Mouse (Mus musculus): ENCODE data around the gene Fxyd7.

Fxyd7 gene

DNA sequence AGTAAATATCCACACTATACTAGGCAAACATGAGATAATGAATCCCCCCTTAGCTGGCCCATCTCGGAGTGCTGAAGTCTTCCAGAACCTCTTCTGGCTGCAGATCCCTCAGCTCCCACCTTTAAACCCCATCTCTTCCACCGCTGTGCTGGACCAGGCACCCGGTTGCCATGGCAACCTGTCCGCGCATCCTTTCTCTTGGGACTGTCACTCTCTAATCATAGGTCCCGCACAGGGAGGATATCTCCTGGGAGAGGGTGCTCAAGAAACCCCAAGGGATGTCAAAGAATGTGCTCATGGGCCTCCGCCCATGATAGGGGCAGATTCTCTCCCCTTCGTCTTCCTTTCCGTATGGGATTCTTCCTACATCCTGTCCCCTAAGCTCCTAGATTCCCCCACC is 346 bp downstream of the Fxyd7 start:
- no peak for DNase-seq (ENCODE audit: low spot score in 2 of 2)

DNA sequence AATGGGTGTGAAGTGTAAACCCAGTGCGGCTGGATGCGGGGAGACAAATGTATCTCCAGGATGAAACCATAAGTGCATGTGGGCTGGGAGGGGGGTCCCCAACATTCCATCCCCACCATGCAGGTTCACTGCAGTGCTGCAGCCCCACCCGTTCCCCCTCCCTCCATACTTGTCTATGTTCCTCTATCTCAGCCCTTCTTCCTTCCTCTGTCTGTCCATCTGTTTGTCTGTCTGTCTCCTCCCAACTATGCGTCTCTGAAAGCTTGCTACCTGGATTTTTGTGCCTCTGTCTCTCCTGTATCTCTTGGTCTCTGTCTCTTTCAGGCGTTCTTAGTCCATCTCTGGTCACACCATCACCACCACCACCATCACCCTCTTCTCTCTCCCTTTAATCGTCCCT is 780 bp downstream of the Fxyd7 start:
- DNase-seq (ENCODE audit: low spot score in 2 of 2): no peak

- DNase-seq (ENCODE audit: low spot score in 2 of 2): no peak
These were observed 1.4 kb downstream of the Fxyd7 start for GRCm38 (mm10) chr7:31049846-31050281.

DNA sequence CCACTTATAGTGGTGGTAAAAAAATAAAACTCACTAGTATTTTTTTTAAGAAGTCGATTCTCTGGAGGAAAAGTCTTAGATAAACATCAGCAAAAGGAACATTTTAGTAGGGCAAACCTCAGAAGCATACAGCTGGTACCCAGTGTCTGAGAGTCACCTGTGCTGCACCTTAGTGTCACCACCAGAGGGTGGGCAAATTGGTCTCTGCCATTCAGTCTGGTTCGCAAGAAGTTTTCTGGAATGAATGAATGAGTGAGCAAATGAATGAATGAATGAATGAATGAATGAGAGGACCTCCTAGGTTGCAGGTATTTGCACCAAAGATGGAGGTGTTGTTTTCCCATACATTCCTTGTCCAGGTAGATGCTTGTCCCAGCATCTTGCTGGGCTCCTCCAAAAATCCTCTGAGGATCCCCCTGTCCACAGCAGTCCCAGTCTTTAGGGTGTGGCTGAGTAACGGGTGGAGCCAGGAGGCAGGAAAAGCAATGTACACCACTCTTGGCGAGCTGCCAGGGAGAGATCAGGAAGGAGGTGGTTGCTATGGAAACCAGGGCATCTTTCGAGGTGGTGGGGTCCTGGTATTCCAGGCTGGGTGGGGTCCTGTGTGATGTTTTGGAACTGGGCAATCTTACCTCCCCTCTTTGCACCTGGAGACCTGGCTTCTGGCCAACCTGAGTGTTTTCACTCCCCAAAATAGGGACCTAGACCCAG is 2.0 kb downstream of the Fxyd7 start:
- DNase-seq (ENCODE audit: low spot score in 2 of 2): no peak

- DNase-seq (ENCODE audit: low spot score in 2 of 2): no peak
These were observed 8.8 kb downstream of the Fxyd7 start, which contains the start of gene Fxyd5 for GRCm38 (mm10) chr7:31042431-31042910. Fxyd5 (minus strand) TSS chr7:31042481.

DNA sequence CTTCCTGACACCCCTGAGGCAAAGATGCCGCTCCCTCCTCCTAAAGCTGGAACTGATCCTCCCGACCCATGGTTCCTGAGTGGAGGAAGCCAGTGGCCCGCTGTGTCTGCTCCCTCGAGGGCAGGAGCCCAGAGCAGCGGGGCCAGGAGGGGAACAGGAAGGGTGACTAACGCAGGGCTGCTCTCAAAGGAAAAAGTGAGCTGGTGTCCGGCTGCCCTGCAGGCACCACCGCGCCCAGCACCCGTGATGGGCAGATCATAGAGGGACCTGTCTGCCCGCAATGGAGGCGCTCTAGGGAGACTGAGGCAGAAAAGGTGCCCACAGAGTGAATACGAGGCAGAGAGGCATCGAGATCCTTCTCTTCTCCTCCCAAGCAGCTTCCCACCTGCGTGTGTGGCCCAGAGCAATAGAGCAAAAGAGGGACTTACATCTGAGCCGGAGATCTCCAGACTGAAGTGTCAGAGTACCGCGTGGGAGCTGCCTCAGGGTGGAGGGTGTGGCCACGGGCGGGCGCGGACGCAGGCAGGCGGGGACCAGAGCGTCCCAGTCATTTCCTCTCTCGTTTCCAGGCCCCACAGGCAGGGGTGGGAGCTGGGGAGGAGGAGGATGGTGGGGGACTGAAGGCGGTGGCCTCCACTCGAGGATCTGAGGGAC is 9.5 kb downstream of the Fxyd7 start:
- peak; percentile 57 to 58 for DNase-seq (ENCODE audit: low spot score in 2 of 2)

GRCm38 (mm10) chr7:31041023-31041407 is 10.3 kb downstream of the Fxyd7 start:
- no peak for DNase-seq (ENCODE audit: low spot score in 2 of 2)

DNA sequence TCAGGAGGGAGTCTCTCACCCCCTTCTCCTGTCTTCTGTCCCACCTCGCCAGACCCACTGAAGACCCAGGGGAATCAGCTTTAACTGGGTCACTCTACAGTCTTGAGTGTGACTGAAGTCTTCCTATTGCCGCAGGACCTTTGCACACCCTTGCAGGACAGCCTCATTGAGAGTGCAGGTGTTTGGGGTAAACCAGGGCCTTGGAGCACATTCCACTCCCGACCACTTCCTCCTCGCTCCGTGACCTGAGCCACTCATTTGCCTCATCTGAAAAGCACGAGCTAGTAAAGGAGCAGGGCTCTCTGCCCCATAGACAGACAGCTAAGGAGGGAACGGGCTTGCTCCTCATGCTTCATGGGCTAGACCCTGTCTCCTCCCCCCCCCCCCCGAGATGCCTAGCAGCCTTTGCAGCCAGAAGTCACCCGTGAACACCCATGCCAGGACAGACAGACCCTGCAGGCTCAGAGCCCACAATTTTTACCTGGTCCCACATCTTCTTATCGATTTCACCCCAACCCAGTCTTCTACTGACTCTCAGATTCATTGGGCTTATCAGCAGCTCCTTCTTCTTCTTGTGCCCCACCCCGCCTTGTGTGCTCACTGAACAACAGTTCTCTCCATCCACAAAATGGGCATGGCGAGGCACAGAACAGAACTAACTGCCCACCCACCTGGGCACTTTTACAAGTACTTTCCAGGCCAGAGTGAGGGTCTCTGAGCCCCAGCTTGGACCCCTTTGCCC is 10.8 kb downstream of the Fxyd7 start:
- no peak for DNase-seq (ENCODE audit: low spot score in 2 of 2)

- no peak for DNase-seq (ENCODE audit: low spot score in 2 of 2)
These were observed 12.3 kb downstream of the Fxyd7 start for GRCm38 (mm10) chr7:31039011-31039410.

- DNase-seq (ENCODE audit: low spot score in 2 of 2): no peak
These were observed 13.6 kb downstream of the Fxyd7 start for GRCm38 (mm10) chr7:31037675-31038074.

- no peak for DNase-seq (ENCODE audit: low spot score in 2 of 2)
These were observed 14.3 kb downstream of the Fxyd7 start for GRCm38 (mm10) chr7:31036917-31037316.

GRCm38 (mm10) chr7:31035291-31035690 is 16.0 kb downstream of the Fxyd7 start:
- no peak for DNase-seq (ENCODE audit: low spot score in 2 of 2)

- DNase-seq (ENCODE audit: low spot score in 2 of 2): no peak
These were observed 16.5 kb downstream of the Fxyd7 start for GRCm38 (mm10) chr7:31034789-31035188.

GRCm38 (mm10) chr7:31033409-31034165 is 17.7 kb downstream of the Fxyd7 start:
- DNase-seq (ENCODE audit: low spot score in 2 of 2): no peak

DNA sequence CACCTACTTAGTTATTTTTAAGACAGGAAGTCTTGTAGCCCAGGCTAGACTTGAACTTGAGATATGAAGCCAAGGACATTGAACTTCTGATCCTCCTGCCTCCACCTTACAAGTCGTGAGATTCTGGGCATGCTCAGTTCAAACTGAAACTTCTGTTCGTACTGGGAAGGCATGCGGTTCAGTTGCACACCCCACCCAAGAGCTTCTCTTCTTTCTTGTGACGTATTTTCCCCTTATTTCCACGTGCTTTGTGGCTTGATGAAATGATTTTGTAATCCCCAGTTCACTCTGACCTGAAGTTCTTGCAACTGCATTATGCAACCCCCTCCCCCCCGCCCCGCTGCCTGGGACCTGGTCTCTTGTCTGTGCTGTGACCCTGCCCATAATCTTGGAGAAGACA is 19.5 kb downstream of the Fxyd7 start:
- DNase-seq (ENCODE audit: low spot score in 2 of 2): no peak

GRCm38 (mm10) chr7:31030717-31031116 is 20.6 kb downstream of the Fxyd7 start:
- DNase-seq (ENCODE audit: low spot score in 2 of 2): no peak

GRCm38 (mm10) chr7:31028609-31029008 is 22.7 kb downstream of the Fxyd7 start:
- no peak for DNase-seq (ENCODE audit: low spot score in 2 of 2)

DNA sequence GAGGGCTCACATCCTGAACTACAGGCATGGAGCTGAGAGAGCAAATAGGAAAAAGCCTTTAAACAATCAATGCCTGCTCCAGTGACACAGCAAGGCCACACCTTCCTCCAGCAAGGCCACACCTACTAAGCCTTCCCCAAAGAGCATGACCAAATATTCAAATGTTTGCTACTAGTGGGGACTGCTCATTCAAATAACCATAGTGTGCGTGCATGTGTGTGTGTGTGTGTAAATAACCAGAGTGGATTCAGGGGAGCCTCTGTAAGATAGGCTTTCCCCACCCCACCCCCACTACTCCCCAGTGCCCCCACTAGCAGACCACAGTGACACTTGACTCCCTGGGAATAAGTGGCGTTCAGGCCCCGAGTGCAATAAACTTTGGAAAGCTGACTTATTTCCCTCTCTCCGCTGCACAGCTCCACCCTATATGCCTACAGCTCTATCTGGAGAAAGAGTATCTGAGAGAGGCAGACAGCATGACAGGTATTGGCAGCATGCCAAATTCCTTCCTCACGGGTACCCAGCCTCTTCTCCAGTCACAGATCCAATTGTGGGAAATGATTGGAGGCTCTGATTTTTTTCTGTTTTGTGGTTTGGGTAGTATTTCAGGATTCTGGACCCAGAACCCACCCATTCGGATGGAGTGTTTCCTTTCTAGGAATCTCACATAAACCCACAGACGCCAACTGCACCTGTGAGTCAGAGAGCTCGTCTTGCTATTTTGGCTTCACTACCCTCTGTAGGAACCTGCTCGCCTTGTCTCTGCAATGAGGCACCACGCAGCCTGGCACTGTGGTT is 34.0 kb downstream of the Fxyd7 start:
- DNase-seq (ENCODE audit: low spot score in 2 of 2): peak; percentile 25 to 32

DNA sequence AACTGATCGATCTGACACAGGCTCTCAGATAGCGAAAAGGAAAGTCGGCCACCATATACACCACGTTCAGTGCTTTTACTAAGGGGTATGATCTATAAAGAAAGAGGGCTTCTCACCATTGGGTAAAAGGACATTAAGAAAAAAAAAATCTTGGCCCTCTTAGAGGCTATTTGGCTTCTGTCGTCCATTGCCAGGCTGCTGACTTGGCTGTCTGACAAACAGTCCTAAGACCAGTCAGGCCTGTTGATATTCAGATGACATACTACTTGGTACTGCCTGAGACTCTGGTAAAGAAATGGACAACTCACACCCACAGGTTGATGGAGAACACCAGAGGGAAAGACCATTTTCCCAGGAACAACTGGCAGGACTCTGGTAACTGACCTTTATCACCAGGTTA is 38.3 kb downstream of the Fxyd7 start:
- no peak for DNase-seq (ENCODE audit: low spot score in 2 of 2)

DNA sequence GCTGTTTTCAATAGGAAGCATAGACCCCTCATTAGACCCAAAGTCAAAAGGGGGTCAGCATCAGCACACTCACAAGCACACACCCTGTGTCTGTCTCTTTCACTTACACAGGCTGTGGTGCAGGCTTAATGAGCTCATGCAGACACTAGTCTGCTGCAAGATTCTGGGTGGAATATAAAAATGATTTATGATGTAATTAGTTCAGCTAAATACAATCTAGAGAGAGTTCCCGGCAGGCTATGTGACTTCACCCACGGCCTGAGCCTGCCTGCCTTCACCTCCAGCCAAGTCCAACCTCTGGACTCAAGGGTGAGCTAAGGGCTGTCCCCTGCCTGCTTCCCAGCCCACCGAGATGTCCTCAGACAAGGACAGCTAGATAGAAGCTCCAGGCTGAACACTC is 42.4 kb downstream of the Fxyd7 start:
- DNase-seq (ENCODE audit: low spot score in 2 of 2): peak; percentile 25 to 45

GRCm38 (mm10) chr7:31008175-31008574 is 43.1 kb downstream of the Fxyd7 start:
- DNase-seq (ENCODE audit: low spot score in 2 of 2): no peak

All from urinary bladder, postnatal 36 days (tissue).